Mouse (Mus musculus) cortical plate, adult 2 months (tissue): ENCODE results near the gene Schip1.

Experiments used
- CTCF ChIP-seq: fragments of 200-500 bp; IDR thresholded peaks from 2 replicates; pipeline ENCODE4 v1.5.1; 2011; ENCODE audit warnings: mild to moderate bottlenecking, control low read depth, low read length; ENCODE audit not compliant: insufficient read depth; ENCODE audit errors: extremely low read depth
- POLR2A ChIP-seq: fragments of 200-500 bp; IDR thresholded peaks from 2 replicates; pipeline ENCODE4 v1.6.1; 2011; ENCODE audit warnings: mild to moderate bottlenecking, low read length, control low read depth; ENCODE audit not compliant: insufficient read depth; ENCODE audit errors: extremely low read depth

DNA sequence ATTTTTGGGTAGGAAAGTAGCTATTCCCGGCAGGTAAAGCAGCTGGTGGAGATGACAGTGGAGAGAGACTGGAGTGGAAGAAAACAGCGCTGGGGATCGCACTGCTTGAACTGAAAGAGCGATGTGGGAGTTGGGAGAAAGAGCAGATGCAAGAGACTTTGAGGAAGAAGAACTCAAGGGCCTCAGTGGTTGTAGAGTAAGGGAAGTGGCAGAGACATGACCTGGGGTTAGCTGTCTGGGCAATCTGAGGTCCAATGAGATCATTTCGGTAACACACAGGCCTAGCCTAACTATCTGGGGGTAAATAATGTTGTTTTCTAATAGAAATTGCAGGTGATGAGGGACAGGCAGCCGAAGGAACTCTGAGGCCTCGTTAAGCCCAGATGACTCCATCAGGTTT lies 601.8 kb downstream of the Schip1 start:
- TF ChIP-seq POLR2A (no peak), CTCF (no peak)
